Mouse (Mus musculus) thymus, postnatal 4 days (tissue): ENCODE measurements around the gene Sh2b3.
A peak's percentile ranks its signal among the peaks of the same experiment; 100 is the strongest.
"Not testable (repeated sequence)": the region's sequence is repeated elsewhere in the genome, so short reads cannot be mapped to it uniquely, and the experiment has no call there.

Experiments used
- DNase-seq: peaks from one replicate; pipeline ENCODE4 v3.0.0; 2021

The Sh2b3 gene

GRCm38 (mm10) chr5:121837441-121838340, at the start of gene Sh2b3:
Sh2b3 (minus strand) TSS chr5:121837646.
- peak; percentile 72 for DNase-seq

GRCm38 (mm10) chr5:121883356-121883755, 45.9 kb upstream of the Sh2b3 start:
- no peak for DNase-seq

DNA sequence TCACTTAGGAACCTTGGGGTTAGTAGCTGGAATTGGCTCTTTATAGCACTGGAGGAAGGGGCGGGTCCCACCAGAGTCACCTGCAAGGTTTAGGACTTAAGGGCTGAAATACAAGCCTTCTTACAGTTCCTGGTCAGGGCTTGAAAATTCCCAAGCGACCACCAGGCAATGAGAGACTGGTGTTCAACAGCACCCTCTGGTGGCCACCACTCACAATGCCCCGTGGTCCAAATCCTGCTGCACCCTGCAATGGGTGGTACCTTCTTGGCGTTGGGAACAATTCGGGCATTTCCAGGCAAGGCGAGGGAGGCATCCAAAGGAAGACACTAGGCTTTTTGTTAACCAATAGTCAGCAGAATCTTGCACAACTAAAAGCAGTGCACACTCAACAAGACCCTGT, 41.8 kb upstream of the Sh2b3 start:
- DNase-seq = peak; percentile 71

DNA sequence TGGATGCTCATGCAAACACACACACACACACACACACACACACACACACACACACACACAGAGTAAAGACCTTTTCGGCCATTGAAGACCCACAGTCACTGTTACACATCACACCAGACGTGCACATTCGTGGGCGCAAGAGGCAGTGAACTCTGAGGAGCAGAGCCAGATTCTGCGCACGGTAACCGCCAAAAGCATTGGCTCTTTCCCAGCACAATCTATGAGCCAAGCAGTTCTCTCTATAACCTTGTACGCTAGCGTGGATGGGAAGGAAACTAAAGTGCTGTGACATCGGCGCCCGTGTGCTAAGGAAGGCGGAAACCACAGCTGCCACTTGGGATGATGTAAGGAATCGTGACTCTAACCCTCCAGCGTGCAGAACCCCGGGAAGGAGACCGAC, 41.3 kb upstream of the Sh2b3 start:
- no peak for DNase-seq

- DNase-seq = no peak
Measured at GRCm38 (mm10) chr5:121876901-121877300, 39.5 kb upstream of the Sh2b3 start.

GRCm38 (mm10) chr5:121875041-121875440, 37.6 kb upstream of the Sh2b3 start:
- no peak for DNase-seq

- peak; percentile 84 for DNase-seq
Measured at GRCm38 (mm10) chr5:121872158-121872557, 34.7 kb upstream of the Sh2b3 start.

DNA sequence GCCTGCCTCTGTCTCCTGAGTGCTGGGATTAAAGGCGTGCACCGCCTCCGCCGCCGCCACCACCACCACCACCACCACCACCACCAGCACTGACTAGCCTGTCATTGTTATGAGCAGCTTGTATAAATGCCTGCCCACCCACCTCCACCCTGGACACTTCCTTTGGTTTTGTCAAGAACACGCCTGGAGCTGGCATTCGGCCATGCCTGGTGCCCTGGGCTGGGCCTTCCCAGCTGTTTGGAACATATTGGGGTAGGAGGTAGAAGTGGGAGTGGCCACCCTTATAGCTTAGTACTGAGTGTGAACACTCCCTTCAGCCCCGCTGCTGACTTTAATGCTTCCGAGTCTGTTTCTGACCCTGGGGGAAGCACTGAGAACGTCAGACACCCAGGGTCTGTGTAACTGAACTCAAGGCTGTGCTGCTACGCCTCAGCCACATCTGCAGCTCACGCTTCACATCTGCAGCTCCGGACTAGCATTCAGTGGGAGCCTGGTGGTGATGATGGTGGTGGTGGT, 34.1 kb upstream of the Sh2b3 start:
- DNase-seq = no peak

DNA sequence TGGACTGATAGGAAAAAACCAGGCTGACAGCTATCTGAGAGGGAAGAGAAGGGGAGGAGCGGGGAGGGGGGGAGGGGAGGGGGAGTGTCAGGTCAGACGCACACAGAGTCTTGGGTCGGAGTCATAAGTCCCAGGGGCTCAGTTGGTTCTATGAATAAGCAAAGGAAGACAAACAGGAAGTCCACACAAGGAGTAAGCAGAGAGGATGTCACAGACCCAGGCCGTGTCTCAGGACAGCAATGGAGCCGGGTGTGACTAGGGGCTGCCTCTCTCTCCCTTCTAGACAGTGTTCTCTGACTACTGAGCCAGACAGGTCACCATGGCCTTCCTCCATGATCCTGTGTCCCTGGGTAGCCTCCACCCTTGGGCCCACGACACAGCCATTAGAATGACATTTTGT, 33.4 kb upstream of the Sh2b3 start:
- DNase-seq = no peak

DNA sequence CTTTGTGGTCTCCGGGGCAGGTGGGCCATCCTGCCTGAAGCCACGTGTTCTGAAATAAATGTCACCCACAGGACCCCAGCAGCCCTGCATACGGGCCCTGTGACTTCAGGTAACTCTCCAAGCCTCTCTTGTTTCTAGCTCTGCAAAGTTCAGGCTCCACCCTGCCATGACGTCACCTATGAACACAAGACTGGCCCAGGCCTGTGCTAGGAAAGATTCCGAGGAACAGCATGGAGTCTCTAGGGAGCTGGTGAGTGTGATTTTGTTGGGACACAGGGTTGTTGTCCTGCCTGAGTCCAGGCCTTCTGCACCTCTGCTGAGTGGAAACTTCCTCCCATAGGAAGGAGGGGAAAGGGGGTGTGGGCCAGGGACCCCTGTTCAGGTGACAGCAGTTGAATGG, 30.5 kb upstream of the Sh2b3 start:
- no peak for DNase-seq

DNA sequence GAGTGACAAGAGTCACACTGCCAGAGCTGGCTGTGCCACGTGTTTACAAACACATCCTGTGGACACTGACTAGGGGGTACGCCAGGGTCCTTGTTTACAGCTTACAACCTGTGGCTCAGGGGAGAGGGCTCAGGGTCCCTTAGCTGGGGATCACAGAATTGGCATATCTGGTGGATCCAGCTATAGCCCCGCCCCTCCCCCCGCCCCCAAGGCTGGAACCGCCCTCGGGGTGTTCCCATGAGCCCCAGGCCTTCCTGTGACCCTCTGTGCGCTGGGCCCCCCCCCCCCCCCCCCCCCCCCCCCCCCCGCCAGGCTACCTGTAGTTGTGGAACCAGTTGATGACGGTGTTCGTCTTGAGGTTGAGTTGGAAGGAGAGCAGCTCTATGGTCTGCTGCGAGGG, 26.9 kb upstream of the Sh2b3 start:
- DNase-seq = no peak

DNA sequence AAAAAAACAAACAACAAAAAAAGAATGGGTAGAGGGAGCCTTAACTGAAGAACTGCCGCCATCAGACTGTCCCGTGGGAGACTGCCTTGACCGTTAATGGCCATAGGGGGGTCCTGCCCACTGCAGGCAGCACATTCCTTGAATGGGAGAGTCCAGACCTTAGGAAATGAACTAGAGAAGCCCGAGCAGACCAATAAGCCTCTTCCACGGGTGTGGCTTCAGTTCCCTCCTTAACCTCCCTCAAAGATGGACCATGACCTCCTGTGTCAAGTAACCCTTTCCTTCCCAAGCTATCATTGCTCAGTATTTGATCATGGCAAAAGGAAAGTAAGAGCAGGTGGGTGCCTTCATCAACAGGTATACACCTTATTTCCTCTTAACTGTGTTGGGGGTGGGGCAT, 24.5 kb upstream of the Sh2b3 start:
- DNase-seq = no peak

GRCm38 (mm10) chr5:121858427-121858826, 21.0 kb upstream of the Sh2b3 start:
- DNase-seq = no peak

- DNase-seq = no peak
Measured at GRCm38 (mm10) chr5:121856740-121857139, 19.3 kb upstream of the Sh2b3 start.

DNA sequence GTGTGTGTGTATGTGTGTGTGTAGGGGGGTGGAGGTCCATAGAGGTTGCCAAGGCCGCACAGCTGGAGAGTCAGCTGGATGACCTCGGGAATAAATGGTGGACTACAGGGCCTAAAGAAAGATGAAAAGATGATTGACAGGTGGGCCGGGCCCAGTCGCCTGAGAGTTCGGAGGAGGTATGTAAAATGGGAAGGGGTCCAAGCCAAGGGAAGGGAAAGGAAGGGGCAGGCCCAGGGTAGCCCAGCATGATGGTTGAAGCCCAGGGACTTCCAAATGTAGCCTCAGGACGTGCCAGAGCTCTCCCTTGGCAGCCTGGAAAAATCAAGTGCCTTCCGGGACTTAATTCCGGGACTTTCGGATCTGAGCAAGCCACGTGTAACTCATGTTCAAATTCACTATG, 17.3 kb upstream of the Sh2b3 start:
- DNase-seq = no peak

DNA sequence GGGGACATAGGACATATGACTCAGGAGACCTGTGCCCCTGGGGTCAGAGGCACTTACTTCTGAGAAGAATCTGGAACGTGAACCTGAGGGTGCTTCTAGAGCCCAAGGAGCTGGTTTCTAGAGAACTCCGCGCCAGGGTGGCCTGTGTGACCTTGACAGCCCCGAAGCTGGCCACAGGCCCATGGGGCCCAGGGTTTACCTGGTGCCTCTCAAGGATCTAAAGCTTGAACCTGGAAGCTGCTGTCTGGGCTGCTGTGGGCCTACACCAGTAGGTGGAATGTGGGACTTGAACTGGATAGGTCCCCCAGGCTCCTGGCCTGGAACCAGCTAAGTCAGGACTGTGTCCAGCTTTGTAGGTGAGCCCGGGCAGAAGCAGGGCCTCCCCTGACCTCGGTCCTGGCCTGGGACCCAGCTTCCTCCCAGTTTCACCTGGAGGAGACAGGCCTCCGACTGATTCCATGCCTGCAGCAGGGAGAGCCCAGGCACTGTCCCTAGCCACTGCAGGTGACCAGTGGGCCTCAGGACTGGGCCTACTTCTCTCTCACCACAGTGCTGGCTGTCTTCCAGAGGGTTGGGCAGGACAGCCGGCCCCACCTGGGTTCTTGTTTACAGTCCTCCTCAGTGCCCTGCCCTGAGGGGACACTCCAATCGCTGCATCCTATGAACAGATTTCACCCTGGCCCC, 16.1 kb upstream of the Sh2b3 start:
- DNase-seq = no peak

- no peak for DNase-seq
Measured at GRCm38 (mm10) chr5:121849478-121850349, 12.3 kb upstream of the Sh2b3 start.

- DNase-seq = peak; percentile 95
Measured at GRCm38 (mm10) chr5:121848743-121849142, 11.3 kb upstream of the Sh2b3 start, which contains the start of gene Pheta1. Pheta1 (plus strand) TSS chr5:121848984.

DNA sequence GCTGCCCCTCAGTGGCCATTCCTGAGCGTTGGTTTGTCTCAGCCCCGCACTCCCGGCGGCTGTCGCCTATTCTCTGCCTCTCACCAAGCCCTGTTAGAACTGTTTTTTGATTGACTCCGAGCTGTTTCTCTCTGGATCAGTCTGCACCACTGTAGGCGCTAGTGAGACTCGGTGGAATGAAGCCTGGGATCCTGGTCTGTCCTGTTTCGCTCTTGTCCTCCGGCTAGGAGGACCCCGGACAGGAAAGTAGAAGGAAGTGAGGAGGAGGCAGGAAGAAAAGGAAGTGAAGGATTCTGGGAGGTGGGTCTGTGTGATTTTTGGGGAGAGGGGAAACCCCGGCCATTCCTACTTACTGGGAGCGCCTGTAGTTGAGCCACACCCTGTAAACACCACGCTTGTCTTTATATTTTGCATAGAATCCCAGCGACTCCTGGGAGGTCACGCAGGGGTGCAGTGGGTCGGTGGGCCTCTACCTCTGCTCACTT, 10.6 kb upstream of the Sh2b3 start:
- DNase-seq = peak; percentile 56

DNA sequence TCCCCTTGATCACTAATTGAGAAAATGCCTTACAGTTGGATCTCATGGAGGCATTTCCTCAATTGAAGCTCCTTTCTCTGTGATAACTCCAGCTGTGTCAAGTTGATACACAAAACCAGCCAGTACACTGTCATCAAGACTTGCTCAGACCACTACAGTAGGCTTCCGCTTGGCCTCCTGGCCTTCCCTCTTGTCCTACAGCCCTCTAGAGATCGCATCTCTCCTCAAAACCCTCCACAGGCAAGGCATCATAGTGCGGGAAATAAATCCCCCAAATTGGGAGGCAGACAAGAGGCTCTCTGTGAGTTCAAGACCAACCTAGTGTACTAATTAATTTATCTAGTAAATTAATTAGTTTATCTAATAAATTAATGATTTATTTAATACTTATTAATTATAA, 9.8 kb upstream of the Sh2b3 start:
- not testable (repeated sequence) for DNase-seq

GRCm38 (mm10) chr5:121846322-121846721, 8.9 kb upstream of the Sh2b3 start:
- DNase-seq = no peak

DNA sequence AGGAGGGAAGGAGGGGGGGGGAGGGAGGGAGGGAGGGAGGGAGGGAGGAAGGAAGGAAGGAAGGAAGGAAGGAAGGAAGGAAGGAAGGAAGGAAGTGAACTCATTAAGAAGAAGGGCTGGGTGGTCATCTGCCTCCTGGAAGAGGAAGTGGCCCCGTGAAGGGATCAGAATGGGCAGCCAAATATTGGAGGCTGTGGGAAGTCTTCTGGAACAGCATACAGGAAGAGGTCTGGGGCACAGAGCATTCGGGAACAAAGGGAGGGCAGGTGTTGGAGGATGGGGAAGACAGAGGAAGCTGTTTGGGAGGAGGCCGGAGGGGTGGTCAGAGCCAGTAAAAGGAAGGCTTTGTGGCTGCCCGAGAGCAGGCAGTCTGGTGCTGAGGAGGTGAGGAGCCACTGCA, 7.9 kb upstream of the Sh2b3 start:
- no peak for DNase-seq
